Mouse (Mus musculus) testis, adult 2 months (tissue): ENCODE data around the gene Arsg.

ENCODE experiments used
- CTCF ChIP-seq: fragments of 200-500 bp; IDR thresholded peaks from 2 replicates; pipeline ENCODE4 v1.5.1; 2012; ENCODE audit warnings: low read depth, mild to moderate bottlenecking, inconsistent platforms, low read length, moderate library complexity; ENCODE audit not compliant: control insufficient read depth, insufficient read depth, insufficient replicate concordance
- POLR2A ChIP-seq: fragments of 200-500 bp; IDR thresholded peaks from 2 replicates; pipeline ENCODE4 v1.6.1; 2012; ENCODE audit warnings: low read depth, mild to moderate bottlenecking, inconsistent platforms, low read length, moderate library complexity; ENCODE audit not compliant: control insufficient read depth

- TF ChIP-seq CTCF (no peak), POLR2A (no peak)
These were observed 96.6 kb downstream of the Arsg start for GRCm38 (mm10) chr11:109569809-109570208.
